Mouse (Mus musculus): Measurements from ENCODE around the gene Cldn22. TPM values are rescaled to one million over a fixed set of nuclear protein-coding genes. Genes with fewer than 3 reads are reported as not detected.

The Cldn22 gene
- polyA plus RNA-seq, 2 experiments = not detected

DNA sequence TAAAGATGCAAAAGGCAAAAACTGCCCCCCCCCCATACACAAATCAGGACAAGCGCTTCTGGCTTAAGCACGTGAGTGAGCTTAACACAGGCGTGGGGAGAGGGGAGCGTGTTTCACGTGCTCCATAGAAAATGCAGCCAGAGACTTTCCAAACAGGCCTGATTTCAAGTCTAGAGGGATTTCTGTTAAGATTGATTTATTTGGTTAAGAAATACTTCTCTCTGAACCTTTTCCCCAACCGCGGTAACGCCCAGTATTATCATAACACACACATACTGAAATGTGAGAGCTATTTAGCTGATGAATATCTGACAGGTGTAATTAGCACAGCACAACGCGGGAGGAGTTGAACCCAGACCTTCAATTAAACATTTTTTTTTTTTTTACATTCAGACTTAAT lies 505 bp upstream of the Cldn22 start:
- ATAC-seq (ENCODE audit: insufficient read depth) (no peak), DNase-seq (ENCODE audit: low read depth in 3 of 3, low spot score in 3 of 3) (no peak)
- Histone ChIP-seq H3K9me3 (ENCODE audit: control insufficient read depth, low read length) (no peaks in the 10 kb centered on the region), H3K9ac (replicated peaks) (no peak overlapping the region), H3K36me3 (replicated peaks; ENCODE audit: control insufficient read depth, insufficient read depth, low read depth) (no peaks in the 10 kb centered on the region), H3K27ac (no peak overlapping the region), H3K4me2 (ENCODE audit: low read depth) (no peak overlapping the region), H3K4me3 (ENCODE audit: insufficient read depth in 1 of 2, low read depth in 2 of 2, low read length in 2 of 2) (no peak overlapping the region), H3K4me1 (replicated peaks; ENCODE audit: control insufficient read depth in 2 of 2, insufficient read depth in 2 of 2, low read length in 1 of 2) (no peaks in the 10 kb centered on the region), H3K27me3 (ENCODE audit: control insufficient read depth, insufficient read depth, low read length) (no peaks in the 10 kb centered on the region)
- 72% methylated on average over 10 of the region's 10 CpGs for WGBS (ENCODE audit: insufficient replicate concordance)
- no peak for TF ChIP-seq CTCF (IDR thresholded peaks at IDR 0.05; ENCODE audit: low read depth)
- no peak for TF ChIP-seq EP300 (IDR thresholded peaks at IDR 0.05; ENCODE audit: low read depth)

- Histone ChIP-seq H3K27ac (no peak overlapping the region), H3K9ac (replicated peaks) (no peak overlapping the region), H3K4me2 (ENCODE audit: low read depth) (no peak overlapping the region), H3K27me3 (ENCODE audit: control insufficient read depth, insufficient read depth, low read length) (no peaks in the 10 kb centered on the region), H3K9me3 (ENCODE audit: control insufficient read depth, low read length) (no peaks in the 10 kb centered on the region), H3K4me3 (ENCODE audit: insufficient read depth in 1 of 2, low read depth in 2 of 2, low read length in 2 of 2) (no peak overlapping the region), H3K36me3 (replicated peaks; ENCODE audit: control insufficient read depth, insufficient read depth, low read depth) (no peaks in the 10 kb centered on the region), H3K4me1 (replicated peaks; ENCODE audit: control insufficient read depth in 2 of 2, insufficient read depth in 2 of 2, low read length in 1 of 2) (no peaks in the 10 kb centered on the region)
- ATAC-seq (ENCODE audit: insufficient read depth) (no peak), DNase-seq (ENCODE audit: low read depth in 3 of 3, low spot score in 3 of 3) (no peak)
- 70% methylated on average over 5 of the region's 5 CpGs for WGBS (ENCODE audit: insufficient replicate concordance)
- TF ChIP-seq EP300 (IDR thresholded peaks at IDR 0.05; ENCODE audit: low read depth) (no peak), CTCF (IDR thresholded peaks at IDR 0.05; ENCODE audit: low read depth) (no peak)
These were observed 1.3 kb downstream of the Cldn22 start for GRCm38 (mm10) chr8:47825596-47825995.

- no peak for TF ChIP-seq CTCF (IDR thresholded peaks at IDR 0.05; ENCODE audit: low read depth)
- no peak for TF ChIP-seq EP300 (IDR thresholded peaks at IDR 0.05; ENCODE audit: low read depth)
- H3K9me3 ChIP-seq (ENCODE audit: control insufficient read depth, low read length) = no peaks in the 10 kb centered on the region
- no peaks in the 10 kb centered on the region for H3K36me3 ChIP-seq (replicated peaks; ENCODE audit: control insufficient read depth, insufficient read depth, low read depth)
- no peak overlapping the region for H3K27ac ChIP-seq
- DNase-seq (ENCODE audit: low read depth in 3 of 3, low spot score in 3 of 3) (no peak), ATAC-seq (ENCODE audit: insufficient read depth) (no peak)
- no peak overlapping the region for H3K4me2 ChIP-seq (ENCODE audit: low read depth)
- whole genome bisulfite sequencing (ENCODE audit: insufficient replicate concordance) = 80% methylated on average over 9 of the region's 9 CpGs
- H3K4me1 ChIP-seq (replicated peaks; ENCODE audit: control insufficient read depth in 2 of 2, insufficient read depth in 2 of 2, low read length in 1 of 2) = no peaks in the 10 kb centered on the region
- no peak overlapping the region for H3K4me3 ChIP-seq (ENCODE audit: insufficient read depth in 1 of 2, low read depth in 2 of 2, low read length in 2 of 2)
- no peaks in the 10 kb centered on the region for H3K27me3 ChIP-seq (ENCODE audit: control insufficient read depth, insufficient read depth, low read length)
- no peak overlapping the region for H3K9ac ChIP-seq (replicated peaks)
These were observed 2.6 kb downstream of the Cldn22 start for GRCm38 (mm10) chr8:47826911-47827310.

DNA sequence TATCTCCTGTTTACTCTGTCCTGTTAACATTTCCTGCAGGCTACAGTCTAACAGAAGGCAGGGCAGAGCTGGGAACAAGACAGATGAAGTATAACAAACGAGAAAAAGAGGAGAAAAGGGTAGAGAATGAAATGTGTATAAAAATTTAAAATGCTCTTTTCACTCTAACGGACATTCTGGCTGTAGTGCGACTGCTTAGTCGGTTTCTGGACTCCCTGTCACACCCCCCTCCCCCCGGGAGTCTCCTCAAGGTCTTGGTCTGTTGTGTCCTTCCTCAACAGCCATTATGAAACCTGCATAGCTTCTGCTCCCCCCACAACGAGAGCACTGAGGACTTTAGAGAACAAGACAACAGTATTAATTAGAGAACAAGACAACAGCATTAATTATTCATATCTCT lies 8.3 kb downstream of the Cldn22 start:
- Histone ChIP-seq H3K36me3 (replicated peaks; ENCODE audit: control insufficient read depth, insufficient read depth, low read depth) (no peaks in the 10 kb centered on the region), H3K4me1 (replicated peaks; ENCODE audit: control insufficient read depth in 2 of 2, insufficient read depth in 2 of 2, low read length in 1 of 2) (no peaks in the 10 kb centered on the region), H3K4me2 (ENCODE audit: low read depth) (no peak overlapping the region), H3K9ac (replicated peaks) (no peak overlapping the region), H3K27ac (no peak overlapping the region), H3K4me3 (ENCODE audit: insufficient read depth in 1 of 2, low read depth in 2 of 2, low read length in 2 of 2) (no peak overlapping the region), H3K9me3 (ENCODE audit: control insufficient read depth, low read length) (no peaks in the 10 kb centered on the region), H3K27me3 (ENCODE audit: control insufficient read depth, insufficient read depth, low read length) (no peaks in the 10 kb centered on the region)
- no peak for TF ChIP-seq CTCF (IDR thresholded peaks at IDR 0.05; ENCODE audit: low read depth)
- TF ChIP-seq EP300 (IDR thresholded peaks at IDR 0.05; ENCODE audit: low read depth) = no peak
- no peak for ATAC-seq (ENCODE audit: insufficient read depth)
- WGBS (ENCODE audit: insufficient replicate concordance) = 61% methylated on average over 6 of the region's 6 CpGs
- no peak for DNase-seq (ENCODE audit: low read depth in 3 of 3, low spot score in 3 of 3)

GRCm38 (mm10) chr8:47833944-47834343 lies 9.7 kb downstream of the Cldn22 start:
- DNase-seq (ENCODE audit: low read depth in 3 of 3, low spot score in 3 of 3) = no peak
- Histone ChIP-seq H3K9me3 (ENCODE audit: control insufficient read depth, low read length) (no peaks in the 10 kb centered on the region), H3K4me1 (replicated peaks; ENCODE audit: control insufficient read depth in 2 of 2, insufficient read depth in 2 of 2, low read length in 1 of 2) (no peaks in the 10 kb centered on the region), H3K27me3 (ENCODE audit: control insufficient read depth, insufficient read depth, low read length) (no peaks in the 10 kb centered on the region), H3K9ac (replicated peaks) (no peak overlapping the region), H3K4me3 (ENCODE audit: insufficient read depth in 1 of 2, low read depth in 2 of 2, low read length in 2 of 2) (no peak overlapping the region), H3K27ac (no peak overlapping the region), H3K4me2 (ENCODE audit: low read depth) (no peak overlapping the region), H3K36me3 (replicated peaks; ENCODE audit: control insufficient read depth, insufficient read depth, low read depth) (no peaks in the 10 kb centered on the region)
- ATAC-seq (ENCODE audit: insufficient read depth) = no peak
- TF ChIP-seq EP300 (IDR thresholded peaks at IDR 0.05; ENCODE audit: low read depth) = no peak
- TF ChIP-seq CTCF (IDR thresholded peaks at IDR 0.05; ENCODE audit: low read depth) = no peak
- 71% methylated on average over 1 of the region's 1 CpGs for WGBS (ENCODE audit: insufficient replicate concordance)
